Mouse (Mus musculus) neural tube, embryonic 13.5 days (tissue): ENCODE measurements around the gene Papss1. TPM values are rescaled to one million over a fixed set of nuclear protein-coding genes. Genes with fewer than 3 reads are reported as not detected.
"Not testable (repeated sequence)": the region's sequence is repeated elsewhere in the genome, so short reads cannot be mapped to it uniquely, and the experiment has no call there.

Source experiments
- ATAC-seq: fragments of 200-750 bp; cut with Nextera tagmentation; 2 replicates; pipeline ENCODE4 v1.8.0; 2017; ENCODE audit warnings: low read depth, mild to moderate bottlenecking, moderate TSS enrichment, moderate library complexity
- H3K27ac ChIP-seq: fragments of 300-500 bp; sonication (generic); replicated peaks from 2 replicates; pipeline ENCODE4 v1.5.1; 2015; ENCODE audit warnings: moderate library complexity, mild to moderate bottlenecking, inconsistent platforms
- H3K27me3 ChIP-seq: fragments of 300-500 bp; sonication (generic); 2 replicates; pipeline ENCODE4 v1.6.1; 2015; ENCODE audit warnings: mild to moderate bottlenecking, inconsistent platforms
- H3K36me3 ChIP-seq: fragments of 300-500 bp; sonication (generic); 2 replicates; pipeline ENCODE4 v1.6.1; 2015; ENCODE audit warnings: mild to moderate bottlenecking, inconsistent platforms
- H3K4me1 ChIP-seq: fragments of 300-500 bp; sonication (generic); replicated peaks from 2 replicates; pipeline ENCODE4 v1.6.1; 2015; ENCODE audit warnings: inconsistent platforms
- H3K4me2 ChIP-seq: fragments of 300-500 bp; sonication (generic); 2 replicates; pipeline ENCODE4 v1.6.1; 2015; ENCODE audit warnings: inconsistent platforms, mild to moderate bottlenecking, moderate library complexity
- H3K4me3 ChIP-seq: fragments of 300-500 bp; sonication (generic); 2 replicates; pipeline ENCODE4 v1.5.1; 2015; ENCODE audit warnings: mild to moderate bottlenecking, inconsistent platforms
- H3K9ac ChIP-seq: fragments of 300-500 bp; sonication (generic); 2 replicates; pipeline ENCODE4 v1.6.1; 2015; ENCODE audit warnings: moderate library complexity, mild to moderate bottlenecking, inconsistent platforms
- H3K9me3 ChIP-seq: fragments of 300-500 bp; sonication (generic); 2 replicates; pipeline ENCODE4 v1.6.1; 2016; ENCODE audit warnings: inconsistent platforms
- WGBS: fragments of 180-500 bp; shearing (Covaris S2); methylation state at CpG from one replicate; pipeline ENCODE4 v1.1.7; 2015; 5-methylcytosine and 5-hydroxymethylcytosine counted together
- polyA plus RNA-seq: library from polyadenylated mRNA; unstranded; fragments of >200 nt; fragmentation: Nextera tagmentation; extraction: Ambion mirVana; gene quantifications from 2 replicates; pipeline ENCODE4 v1.2.1, GENCODE M21; 2015

Papss1 gene
- polyA plus RNA-seq: 115 and 123 TPM in 2 replicates

GRCm38 (mm10) chr3:131564430-131565256 lies at the start of gene Papss1:
Gene Papss1, plus strand, starts transcription at chr3:131564768.
- peak within 1 kb of the TSS; percentile 78 for H3K9ac ChIP-seq
- no peaks in the 10 kb centered on the region for H3K27me3 ChIP-seq
- H3K4me2 ChIP-seq: peak within 1 kb of the TSS; percentile 65
- peaks cover 26% of the 10 kb centered on the region for H3K4me1 ChIP-seq
- H3K4me3 ChIP-seq: peak within 1 kb of the TSS; percentile 55
- H3K36me3 ChIP-seq: 0 out of 2 replicates have a peak, but pooled peaks cover 3% of the 10 kb centered on the region
- under 1% methylated on average over 72 of the region's 73 CpGs for WGBS
- H3K27ac ChIP-seq: peak within 1 kb of the TSS; percentile 93
- ATAC-seq: peak; percentile 99
- H3K9me3 ChIP-seq: no peaks in the 10 kb centered on the region

- Histone ChIP-seq H3K36me3 (no peaks in the 10 kb centered on the region), H3K4me2 (no peak overlapping the region), H3K4me3 (no peak overlapping the region), H3K9ac (no peak overlapping the region), H3K9me3 (no peaks in the 10 kb centered on the region), H3K27me3 (peaks cover 8% of the 10 kb centered on the region; the same call in 1 of the 2 replicates), H3K4me1 (no peaks in the 10 kb centered on the region), H3K27ac (no peak overlapping the region)
- 84% methylated on average over 7 of the region's 7 CpGs for WGBS
- ATAC-seq: no peak
These were observed 48.1 kb upstream of the Papss1 start for GRCm38 (mm10) chr3:131516332-131516999.

- 86% methylated on average over 6 of the region's 6 CpGs for WGBS
- ATAC-seq: no peak
- no peak overlapping the region for H3K27ac ChIP-seq
- H3K9ac ChIP-seq: no peak overlapping the region
- H3K4me3 ChIP-seq: no peak overlapping the region
- no peaks in the 10 kb centered on the region for H3K4me1 ChIP-seq
- H3K36me3 ChIP-seq: no peaks in the 10 kb centered on the region
- H3K27me3 ChIP-seq: no peaks in the 10 kb centered on the region; the same call in 1 of the 2 replicates
- H3K4me2 ChIP-seq: no peak overlapping the region
- no peaks in the 10 kb centered on the region for H3K9me3 ChIP-seq
These were observed 46.8 kb upstream of the Papss1 start for GRCm38 (mm10) chr3:131517756-131518155.

- H3K9ac ChIP-seq: no peak overlapping the region
- H3K4me2 ChIP-seq: no peak overlapping the region
- H3K9me3 ChIP-seq: no peaks in the 10 kb centered on the region
- H3K4me1 ChIP-seq: no peaks in the 10 kb centered on the region
- 60% methylated on average over 4 of the region's 4 CpGs for WGBS
- no peaks in the 10 kb centered on the region for H3K27me3 ChIP-seq
- ATAC-seq: no peak
- H3K4me3 ChIP-seq: no peak overlapping the region
- no peaks in the 10 kb centered on the region for H3K36me3 ChIP-seq
- H3K27ac ChIP-seq: no peak overlapping the region
These were observed 43.4 kb upstream of the Papss1 start for GRCm38 (mm10) chr3:131521206-131521605.

GRCm38 (mm10) chr3:131522243-131522642 lies 42.3 kb upstream of the Papss1 start:
- Histone ChIP-seq H3K36me3 (no peaks in the 10 kb centered on the region), H3K4me3 (no peak overlapping the region), H3K9me3 (no peaks in the 10 kb centered on the region), H3K27me3 (no peaks in the 10 kb centered on the region), H3K27ac (no peak overlapping the region), H3K9ac (no peak overlapping the region), H3K4me2 (no peak overlapping the region), H3K4me1 (no peaks in the 10 kb centered on the region)
- ATAC-seq: no peak
- WGBS: 87% methylated on average over 7 of the region's 7 CpGs

- Histone ChIP-seq H3K27me3 (no peaks in the 10 kb centered on the region), H3K27ac (no peak overlapping the region), H3K4me3 (no peak overlapping the region), H3K9ac (no peak overlapping the region), H3K9me3 (no peaks in the 10 kb centered on the region), H3K36me3 (no peaks in the 10 kb centered on the region), H3K4me2 (no peak overlapping the region), H3K4me1 (no peaks in the 10 kb centered on the region)
- 88% methylated on average over 9 of the region's 9 CpGs for WGBS
- ATAC-seq: no peak
These were observed 40.8 kb upstream of the Papss1 start for GRCm38 (mm10) chr3:131523749-131524148.

- H3K36me3 ChIP-seq: no peaks in the 10 kb centered on the region
- WGBS: 87% methylated on average over 5 of the region's 5 CpGs
- no peaks in the 10 kb centered on the region for H3K9me3 ChIP-seq
- no peak overlapping the region for H3K4me2 ChIP-seq
- H3K4me3 ChIP-seq: no peak overlapping the region
- no peak overlapping the region for H3K27ac ChIP-seq
- no peak overlapping the region for H3K9ac ChIP-seq
- ATAC-seq: no peak
- H3K27me3 ChIP-seq: no peaks in the 10 kb centered on the region
- no peaks in the 10 kb centered on the region for H3K4me1 ChIP-seq
These were observed 40.4 kb upstream of the Papss1 start for GRCm38 (mm10) chr3:131524210-131524609.

GRCm38 (mm10) chr3:131524779-131525178 lies 39.8 kb upstream of the Papss1 start:
- Histone ChIP-seq H3K4me3 (no peak overlapping the region), H3K4me2 (no peak overlapping the region), H3K36me3 (no peaks in the 10 kb centered on the region), H3K27me3 (no peaks in the 10 kb centered on the region), H3K9ac (no peak overlapping the region), H3K9me3 (no peaks in the 10 kb centered on the region), H3K27ac (no peak overlapping the region), H3K4me1 (no peaks in the 10 kb centered on the region)
- no peak for ATAC-seq
- WGBS: 28% methylated on average over 11 of the region's 11 CpGs

- Histone ChIP-seq H3K9me3 (no peaks in the 10 kb centered on the region), H3K4me3 (no peak overlapping the region), H3K4me2 (no peak overlapping the region), H3K36me3 (no peaks in the 10 kb centered on the region), H3K27ac (no peak overlapping the region), H3K9ac (no peak overlapping the region), H3K4me1 (no peaks in the 10 kb centered on the region), H3K27me3 (no peaks in the 10 kb centered on the region)
- ATAC-seq: no peak
- 92% methylated on average over 3 of the region's 3 CpGs for WGBS
These were observed 39.3 kb upstream of the Papss1 start for GRCm38 (mm10) chr3:131525229-131525628.

- H3K27me3 ChIP-seq: no peaks in the 10 kb centered on the region
- no peaks in the 10 kb centered on the region for H3K9me3 ChIP-seq
- H3K9ac ChIP-seq: no peak overlapping the region
- WGBS: 90% methylated on average over 13 of the region's 13 CpGs
- H3K27ac ChIP-seq: no peak overlapping the region
- H3K36me3 ChIP-seq: no peaks in the 10 kb centered on the region
- ATAC-seq: no peak
- no peaks in the 10 kb centered on the region for H3K4me1 ChIP-seq
- no peak overlapping the region for H3K4me2 ChIP-seq
- no peak overlapping the region for H3K4me3 ChIP-seq
These were observed 23.2 kb upstream of the Papss1 start for GRCm38 (mm10) chr3:131541244-131541942.

GRCm38 (mm10) chr3:131547562-131547961 lies 17.0 kb upstream of the Papss1 start:
- not testable (repeated sequence) for H3K4me1 ChIP-seq, H3K27ac ChIP-seq, H3K4me3 ChIP-seq, ATAC-seq, H3K9me3 ChIP-seq, H3K27me3 ChIP-seq, H3K4me2 ChIP-seq, H3K36me3 ChIP-seq, H3K9ac ChIP-seq
- 98% methylated on average over 17 of the region's 17 CpGs for WGBS

GRCm38 (mm10) chr3:131550046-131550445 lies 14.5 kb upstream of the Papss1 start:
- no peak overlapping the region for H3K9ac ChIP-seq
- no peaks in the 10 kb centered on the region for H3K36me3 ChIP-seq
- ATAC-seq: no peak
- no peak overlapping the region for H3K4me2 ChIP-seq
- no peak overlapping the region for H3K4me3 ChIP-seq
- H3K27me3 ChIP-seq: no peaks in the 10 kb centered on the region
- no peaks in the 10 kb centered on the region for H3K9me3 ChIP-seq
- no peak overlapping the region for H3K27ac ChIP-seq
- H3K4me1 ChIP-seq: no peaks in the 10 kb centered on the region
- 88% methylated on average over 4 of the region's 4 CpGs for WGBS
